Mouse (Mus musculus): ENCODE measurements around the gene Tead1.

- TF ChIP-seq POLR2A (IDR thresholded peaks at IDR 0.05; ENCODE audit: control insufficient read depth, low read depth, low read length) (no peak), CTCF (IDR thresholded peaks at IDR 0.05; ENCODE audit: control insufficient read depth, insufficient read depth, insufficient replicate concordance, low read depth, low read length) (no peak)
Measured at GRCm38 (mm10) chr7:112792679-112793078, 113.6 kb downstream of the Tead1 start.

All from testis, adult 2 months (tissue).